Mouse (Mus musculus): ENCODE data around the gene Abcc4.

GRCm38 (mm10) chr14:118674705-118675139, 31.3 kb downstream of the Abcc4 start:
- TF ChIP-seq CTCF (IDR thresholded peaks at IDR 0.05; ENCODE audit: borderline replicate concordance, insufficient read depth, low read depth, low read length) (no peak), POLR2A (IDR thresholded peaks at IDR 0.05; ENCODE audit: borderline replicate concordance, insufficient read depth, low read length) (no peak)

Data from cerebellum, adult 2 months (tissue).